Mouse (Mus musculus) left cerebral cortex, postnatal 10 days (tissue): Measurements from ENCODE around the gene Slc22a17. TPM values are rescaled to one million over a fixed set of nuclear protein-coding genes. Genes with fewer than 3 reads are reported as not detected.

Experiments
- DNase-seq, 2 experiments: peaks; one replicate each; pipeline ENCODE4 v3.0.0; 2021 to 2022; ENCODE audit warnings: low spot score in 2 of 2, mixed read lengths in 1 of 2; ENCODE audit errors: extremely low spot score in 1 of 2
- intact Hi-C: fragments of 180-260 bp; cut with DNase I; formaldehyde crosslinking; loops from one replicate; pipeline ENCODE4 v1.15.1; 2025
- microRNA-seq: library from miRNA; unstranded; fragments of <30 nt; microRNA quantifications from one replicate; pipeline ENCODE4 v1.2.0, GENCODE M21; 2022
- total RNA-seq, 2 experiments: library from RNA; stranded (reverse); gene quantifications; 2 replicates each; pipeline ENCODE4 v1.2.3; 2021

Slc22a17 gene
- total RNA-seq, 2 experiments from 2014 or later: 562 to 600 TPM

DNA sequence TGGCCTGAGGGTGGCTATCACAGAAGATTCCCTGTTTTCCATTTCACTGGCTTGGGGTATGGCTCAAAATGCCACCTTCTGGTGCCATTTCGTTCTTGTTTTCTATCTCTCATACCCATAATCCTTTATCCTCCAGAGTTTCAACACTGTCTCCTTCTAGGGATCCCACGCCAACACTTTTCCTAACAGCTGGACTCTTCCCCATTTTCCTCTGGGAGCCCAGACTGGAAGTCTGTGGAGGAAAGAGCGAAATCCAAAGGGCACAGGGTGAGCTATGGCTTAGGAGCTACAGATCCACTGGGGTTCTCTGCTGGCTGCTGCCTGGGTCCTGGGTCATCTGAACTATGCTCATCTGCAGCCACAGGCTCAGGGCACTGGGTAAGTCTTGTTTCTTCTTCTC lies 38.8 kb downstream of the Slc22a17 start:
- intact Hi-C loops: no loop called here

DNA sequence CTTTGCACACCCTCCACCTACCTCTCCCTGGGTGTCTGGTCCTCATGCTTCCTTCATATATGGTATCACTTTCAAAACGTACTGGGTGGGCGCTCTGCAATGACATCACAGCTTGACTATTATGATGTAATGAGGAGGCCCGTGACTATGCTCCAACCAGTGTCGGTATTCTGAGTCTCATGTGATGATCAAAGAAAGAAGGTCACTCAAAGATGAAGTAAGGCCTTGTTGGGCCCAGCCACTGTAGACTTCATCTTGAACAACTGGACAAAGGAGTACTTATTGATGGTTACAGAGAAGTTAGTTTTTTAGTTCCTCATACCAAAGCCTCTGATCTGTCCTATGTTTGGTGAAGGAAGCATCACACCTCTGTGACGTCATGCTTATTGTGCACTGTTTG lies 42.1 kb downstream of the Slc22a17 start, which contains the start of gene Homez:
Gene Homez (minus strand): TSS at position 101 of the 400 bp plus-strand sequence.
- DNase-seq: no peak
- intact Hi-C loops: no loop called here

More for the DNA sequence above, 38.8 kb downstream of the Slc22a17 start:
- no peak for DNase-seq

DNA sequence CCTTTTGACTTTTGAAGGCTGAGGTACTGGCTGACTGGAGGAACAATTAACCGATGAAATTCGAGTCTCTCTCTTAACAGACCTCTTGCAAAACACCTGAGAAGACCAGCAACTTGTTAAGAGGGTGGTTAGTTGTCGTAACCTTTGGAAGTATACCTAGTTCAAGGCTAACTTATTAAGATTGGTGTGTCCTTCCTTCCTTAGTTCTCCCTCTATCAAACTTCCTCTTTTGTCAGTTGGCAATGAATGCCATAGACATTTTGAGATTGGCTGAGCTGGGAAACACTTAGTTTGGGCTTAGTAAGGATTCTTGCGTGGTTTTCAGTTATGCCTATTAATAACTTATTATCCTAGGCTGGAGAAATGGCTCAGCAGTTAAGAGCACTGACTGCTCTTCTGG lies 44.9 kb downstream of the Slc22a17 start:
- intact Hi-C loops: no loop called here
- DNase-seq: no peak

DNA sequence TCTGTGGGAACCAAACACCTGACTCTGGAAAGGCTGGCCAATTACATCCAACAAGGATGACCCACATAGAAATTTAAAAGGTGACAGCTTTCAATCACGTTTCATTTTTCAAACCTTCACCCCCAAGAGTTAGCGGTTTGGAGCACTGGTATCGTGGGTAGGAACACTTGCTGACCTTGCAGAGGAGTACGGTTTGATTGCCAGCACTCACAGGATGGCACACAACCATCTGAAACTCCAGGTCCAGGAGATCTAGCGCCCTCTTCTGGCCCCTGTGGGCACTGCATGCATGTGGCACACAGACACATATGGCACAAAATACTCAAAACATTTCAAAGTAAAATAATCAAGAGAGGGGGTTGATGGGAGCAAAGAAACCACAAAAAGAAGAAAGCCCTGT lies 46.0 kb downstream of the Slc22a17 start:
- intact Hi-C loops: no loop called here
- no peak for DNase-seq

DNA sequence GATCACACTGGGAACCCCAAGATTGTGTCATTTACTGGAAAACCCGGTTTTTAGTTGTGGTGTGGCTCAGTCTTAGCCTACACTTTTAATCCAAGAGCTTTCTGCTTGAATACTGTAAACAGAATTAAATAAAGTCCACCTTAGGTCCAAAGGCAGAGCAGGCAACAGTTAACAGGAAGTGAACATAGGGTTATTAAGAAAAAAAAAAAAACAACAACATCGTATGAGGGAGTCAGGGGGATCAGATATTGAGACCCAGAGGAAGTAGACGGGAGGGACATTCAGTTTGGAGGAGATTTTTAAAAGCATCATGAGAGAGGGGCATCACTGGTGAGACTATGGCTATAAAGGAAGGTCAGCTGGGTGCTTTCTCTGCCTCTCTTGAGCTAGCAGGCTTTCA lies 46.7 kb downstream of the Slc22a17 start:
- intact Hi-C loops: no loop called here
- DNase-seq: no peak

DNA sequence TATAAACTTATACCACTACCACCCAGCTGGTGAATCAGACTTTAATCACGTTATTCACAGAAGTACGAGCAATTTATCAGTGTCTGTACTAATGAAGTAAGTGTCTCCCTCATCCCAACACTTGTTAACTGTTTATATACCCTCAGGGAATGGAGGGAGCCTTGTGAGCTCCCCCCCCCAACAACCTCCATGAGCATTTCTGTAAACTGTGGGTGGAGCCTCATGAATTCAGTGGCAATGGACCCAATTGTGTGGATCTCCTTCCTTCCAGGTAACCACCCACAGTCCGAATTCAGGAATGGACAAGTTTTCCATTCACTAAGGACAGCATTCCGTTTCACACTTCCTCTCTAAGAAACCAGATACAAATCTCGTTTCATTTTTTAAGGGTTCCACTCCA lies 47.3 kb downstream of the Slc22a17 start:
- intact Hi-C loops: no loop called here
- DNase-seq: no peak

DNA sequence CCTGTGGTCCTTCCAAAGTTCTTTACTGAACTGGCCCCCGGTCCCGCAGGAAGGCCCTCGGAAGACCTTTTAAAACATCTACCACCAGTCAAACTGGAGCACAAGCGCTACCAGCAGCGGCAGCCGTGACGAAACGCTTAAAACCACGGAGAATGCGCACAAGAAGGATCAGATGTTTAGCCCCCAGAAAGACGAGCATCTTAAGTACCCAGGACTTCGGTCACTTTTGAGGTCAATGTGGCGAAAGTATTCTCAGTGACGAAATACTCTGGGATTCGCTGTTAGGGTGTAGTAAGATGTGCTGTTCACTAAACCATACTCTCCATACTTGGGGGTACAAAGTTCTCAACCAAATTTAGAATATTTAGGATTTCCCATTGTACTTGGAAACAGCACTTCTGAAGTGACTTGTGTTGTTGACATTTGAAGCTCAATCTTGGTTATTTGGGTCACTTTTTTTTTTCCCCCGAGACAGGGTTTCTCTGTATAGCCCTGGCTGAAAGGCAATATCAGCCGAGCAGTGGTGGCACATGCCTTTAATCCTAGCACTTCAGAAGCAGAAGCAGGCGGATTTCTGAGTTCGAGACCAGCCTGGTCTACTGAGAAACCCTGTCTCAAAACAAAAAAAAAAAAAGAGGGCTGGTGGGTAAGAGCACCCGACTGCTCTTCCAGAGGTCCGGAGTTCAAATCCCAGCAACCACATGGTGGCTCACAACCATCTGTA lies 48.5 kb downstream of the Slc22a17 start:
- intact Hi-C loops: no loop called here
- no peak for DNase-seq

DNA sequence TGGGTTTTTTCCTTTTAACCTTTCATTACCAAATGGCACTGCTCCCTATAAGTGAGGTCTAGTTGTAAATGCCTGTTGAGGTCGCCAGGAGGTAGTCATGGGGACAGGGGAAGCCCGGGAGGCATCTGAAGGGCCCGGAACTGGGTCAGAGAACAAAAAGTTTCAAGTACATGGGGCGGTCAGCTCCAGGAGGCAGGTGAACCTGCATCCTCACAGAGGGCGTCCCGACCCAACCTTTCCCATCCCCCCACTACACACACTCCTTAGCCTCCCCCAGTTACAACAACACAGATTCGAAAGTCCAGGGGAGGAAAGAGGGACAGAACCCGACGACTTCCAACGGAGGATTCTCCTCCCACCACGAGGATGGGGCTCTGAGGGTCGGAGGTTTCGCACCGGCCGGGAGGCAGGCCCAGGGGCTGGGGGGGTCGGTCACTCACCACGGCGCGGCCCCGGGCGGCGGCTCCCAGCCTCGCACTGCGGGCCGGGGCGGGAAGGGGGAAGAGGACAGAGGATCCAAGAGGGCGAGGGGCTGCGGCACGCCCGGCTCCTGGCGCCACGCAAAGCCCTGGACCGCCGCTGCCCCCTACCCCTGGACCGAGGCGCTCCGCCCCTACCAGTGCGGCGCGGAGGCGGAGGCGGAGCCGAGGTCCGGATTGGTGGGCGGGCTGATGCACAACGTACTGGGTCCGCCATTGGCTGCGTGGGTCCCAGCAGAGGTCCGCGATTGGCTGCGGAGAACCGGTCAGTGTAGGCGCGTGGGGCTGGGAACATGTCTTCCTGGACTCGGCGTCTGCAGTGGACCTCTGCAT lies 49.2 kb downstream of the Slc22a17 start:
- intact Hi-C loops: no loop called here
- peak; percentile 92 to 95 for DNase-seq

DNA sequence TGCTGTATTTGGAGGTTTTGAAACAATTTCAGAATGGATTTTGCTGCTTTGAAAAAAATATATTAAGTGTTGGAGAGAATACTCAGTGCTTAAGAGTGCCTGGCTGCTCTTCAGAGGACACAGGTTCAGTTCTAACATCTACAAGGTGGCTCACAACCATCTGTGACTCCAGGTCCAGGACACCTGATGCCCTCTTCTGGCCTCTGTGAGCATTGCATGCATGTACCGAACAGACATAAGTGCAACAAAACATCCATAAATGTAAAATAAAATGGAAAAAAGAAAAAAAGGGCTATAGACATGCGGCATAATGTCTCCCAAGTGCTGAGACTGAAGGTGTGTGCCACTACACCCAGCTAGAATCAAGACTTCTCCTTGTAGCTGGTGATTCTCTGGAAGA lies 52.4 kb downstream of the Slc22a17 start:
- DNase-seq: peak in 1 of 2 experiments; percentile 57
- intact Hi-C loops: no loop called here

DNA sequence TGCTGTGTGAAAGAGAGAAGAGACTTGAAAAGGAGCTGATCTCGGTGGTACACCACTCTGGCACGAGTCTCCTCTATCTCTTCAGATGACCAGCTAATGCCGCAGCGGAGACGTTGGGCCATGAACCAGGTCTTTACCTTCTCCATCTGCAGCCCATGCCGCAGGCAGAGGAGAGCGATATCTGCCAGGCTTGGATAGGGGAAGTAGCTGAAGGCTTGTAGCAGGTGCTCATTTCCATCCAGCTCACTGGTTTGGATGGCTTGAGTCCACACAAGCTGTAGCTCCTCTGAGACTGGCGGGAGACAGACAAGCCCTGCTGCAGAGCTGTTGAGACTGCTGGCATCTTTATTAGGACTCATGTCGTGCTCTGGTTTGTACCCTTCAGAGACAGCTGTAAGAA lies 55.0 kb downstream of the Slc22a17 start:
- intact Hi-C loops: no loop called here
- no peak for DNase-seq

DNA sequence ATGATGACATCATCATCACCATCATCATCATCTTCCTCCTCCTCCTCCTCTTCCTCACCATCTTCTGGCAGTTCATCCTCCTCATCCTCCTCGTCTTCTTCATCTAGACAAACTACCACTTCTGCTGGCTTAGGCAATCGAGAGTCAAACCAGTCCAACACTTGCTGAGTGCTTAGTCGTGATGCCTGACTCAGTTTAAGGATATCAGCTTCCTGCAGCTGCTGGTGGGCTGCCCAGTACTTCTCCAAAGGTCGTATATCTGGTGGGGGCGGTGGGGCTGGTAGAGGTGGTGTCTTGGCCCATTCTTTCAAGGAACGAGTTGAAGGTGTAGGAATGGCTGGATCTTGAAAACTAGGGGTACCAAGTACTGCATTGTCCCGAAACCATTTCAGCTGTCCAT lies 56.2 kb downstream of the Slc22a17 start:
- DNase-seq: no peak
- intact Hi-C loops: no loop called here

Small RNA genes lying within 50 kb of the gene (microRNA-seq; reads per million reads assigned to microRNA genes)
- 4.3 reads per million, percentile 15 among the genes with 10 or more reads in this experiment for gene Mir208a

Other genes with a start within 250 kb of the Slc22a17 start
- gene 1700123O20Rik, start 226.9 kb downstream of the Slc22a17 start, total RNA-seq: 10 to 100 TPM; 23.6 to 25.1 TPM
- gene Acin1, start 226.2 kb downstream of the Slc22a17 start, total RNA-seq: 100 to 1,000 TPM; 195 to 199 TPM
- gene Gm29776, start 214.3 kb downstream of the Slc22a17 start, total RNA-seq: under 1 TPM; 0.15 to 0.22 TPM
- not detected for gene Cebpe, start 201.0 kb downstream of the Slc22a17 start, total RNA-seq
- gene Slc7a8, start 131.2 kb downstream of the Slc22a17 start, total RNA-seq: 10 to 100 TPM; 62.2 to 67.9 TPM
- not detected for gene Rnf212b, start 99.0 kb downstream of the Slc22a17 start, total RNA-seq
- gene Homez, start 42.2 kb downstream of the Slc22a17 start, total RNA-seq: 10 to 100 TPM; 16.7 to 18.5 TPM
- gene Ppp1r3e, start 35.6 kb downstream of the Slc22a17 start, total RNA-seq: 10 to 100 TPM; 26.9 to 28.4 TPM
- 10 to 100 TPM; 83.0 to 84.4 TPM for gene Bcl2l2, start 29.8 kb downstream of the Slc22a17 start, total RNA-seq
- gene Gm20521, start 29.7 kb downstream of the Slc22a17 start, total RNA-seq: 1 to 10 TPM in 1 of 2 experiments, not detected in 1; 1.9 TPM
- gene Pabpn1, start 20.6 kb downstream of the Slc22a17 start, total RNA-seq: 100 to 1,000 TPM; 272 to 278 TPM
- gene Efs, start 13.0 kb upstream of the Slc22a17 start, total RNA-seq: 1 to 10 TPM; 7.9 to 8.8 TPM
- not detected for gene Il25, start 19.6 kb upstream of the Slc22a17 start, total RNA-seq
- 10 to 100 TPM; 23.5 to 25.2 TPM for gene Cmtm5, start 23.1 kb upstream of the Slc22a17 start, total RNA-seq
- gene Myh6, start 53.8 kb upstream of the Slc22a17 start, total RNA-seq: 1 to 10 TPM; 2.2 to 3.8 TPM
- gene Gm17428, start 63.8 kb upstream of the Slc22a17 start, total RNA-seq: not detected
- 1 to 10 TPM; 5.4 to 5.5 TPM for gene Myh7, start 81.5 kb upstream of the Slc22a17 start, total RNA-seq
- 10 to 100 TPM; 21.5 to 26.8 TPM for gene Ngdn, start 102.3 kb upstream of the Slc22a17 start, total RNA-seq
- 10 to 100 TPM; 26.6 to 27.2 TPM for gene Zfhx2, start 179.2 kb upstream of the Slc22a17 start, total RNA-seq
- 10 to 100 TPM; 31.4 to 31.5 TPM for gene Thtpa, start 181.7 kb upstream of the Slc22a17 start, total RNA-seq
- gene Ap1g2, start 193.5 kb upstream of the Slc22a17 start, total RNA-seq: 10 to 100 TPM; 14.6 to 18.0 TPM
- gene Jph4, start 203.8 kb upstream of the Slc22a17 start, total RNA-seq: 100 to 1,000 TPM; 368 to 375 TPM